Mouse (Mus musculus): Measurements from ENCODE around the gene Slc35g3. TPM values are rescaled to one million over a fixed set of nuclear protein-coding genes. Genes with fewer than 3 reads are reported as not detected.
"Not testable (repeated sequence)": the region's sequence is repeated elsewhere in the genome, so short reads cannot be mapped to it uniquely, and the experiment has no call there.

The Slc35g3 gene
- total RNA-seq, 4 experiments from 2014 or later, result not detected

GRCm38 (mm10) chr11:69757303-69758089 lies 4.3 kb downstream of the Slc35g3 start:
- no peak for DNase-seq (ENCODE audit: low spot score in 2 of 2)

- no peak for DNase-seq (ENCODE audit: low spot score in 2 of 2)
Observed at GRCm38 (mm10) chr11:69754701-69755100, 7.1 kb downstream of the Slc35g3 start.

- no peak for DNase-seq (ENCODE audit: low spot score in 2 of 2)
Observed at GRCm38 (mm10) chr11:69754233-69754632, 7.5 kb downstream of the Slc35g3 start.

GRCm38 (mm10) chr11:69752686-69753085 lies 9.1 kb downstream of the Slc35g3 start:
- DNase-seq (ENCODE audit: low spot score in 2 of 2), result no peak

- no peak for DNase-seq (ENCODE audit: low spot score in 2 of 2)
Observed at GRCm38 (mm10) chr11:69751635-69752034, 10.1 kb downstream of the Slc35g3 start.

GRCm38 (mm10) chr11:69731408-69731807 lies 30.4 kb downstream of the Slc35g3 start:
- not testable (repeated sequence) for DNase-seq (ENCODE audit: low spot score in 2 of 2)

GRCm38 (mm10) chr11:69729063-69729462 lies 32.7 kb downstream of the Slc35g3 start:
- no peak for DNase-seq (ENCODE audit: low spot score in 2 of 2)

- no peak for DNase-seq (ENCODE audit: low spot score in 2 of 2)
Observed at GRCm38 (mm10) chr11:69725951-69726350, 35.8 kb downstream of the Slc35g3 start.

- no peak for DNase-seq (ENCODE audit: low spot score in 2 of 2)
Observed at GRCm38 (mm10) chr11:69723074-69723473, 38.7 kb downstream of the Slc35g3 start.

GRCm38 (mm10) chr11:69720852-69721251 lies 40.9 kb downstream of the Slc35g3 start:
- DNase-seq (ENCODE audit: low spot score in 2 of 2), result no peak

- DNase-seq (ENCODE audit: low spot score in 2 of 2), result no peak
Observed at GRCm38 (mm10) chr11:69719423-69719822, 42.3 kb downstream of the Slc35g3 start.

GRCm38 (mm10) chr11:69718661-69719060 lies 43.1 kb downstream of the Slc35g3 start:
- no peak for DNase-seq (ENCODE audit: low spot score in 2 of 2)

- DNase-seq (ENCODE audit: low spot score in 2 of 2), result no peak
Observed at GRCm38 (mm10) chr11:69716953-69717352, 44.8 kb downstream of the Slc35g3 start.

- peak in 1 of 2 experiments; percentile 38 for DNase-seq (ENCODE audit: low spot score in 2 of 2)
Observed at GRCm38 (mm10) chr11:69715929-69716328, 45.8 kb downstream of the Slc35g3 start.

GRCm38 (mm10) chr11:69715482-69715881 lies 46.3 kb downstream of the Slc35g3 start:
- DNase-seq (ENCODE audit: low spot score in 2 of 2), result no peak

- DNase-seq (ENCODE audit: low spot score in 2 of 2), result no peak
Observed at GRCm38 (mm10) chr11:69714636-69715329, 47.0 kb downstream of the Slc35g3 start.

GRCm38 (mm10) chr11:69712954-69713672 lies 48.7 kb downstream of the Slc35g3 start:
- DNase-seq (ENCODE audit: low spot score in 2 of 2), result no peak

- no peak for DNase-seq (ENCODE audit: low spot score in 2 of 2)
Observed at GRCm38 (mm10) chr11:69711082-69711481, 50.7 kb downstream of the Slc35g3 start.

GRCm38 (mm10) chr11:69710470-69710869 lies 51.3 kb downstream of the Slc35g3 start:
- DNase-seq (ENCODE audit: low spot score in 2 of 2), result no peak

Measured in left cerebral cortex, adult 8-10 months (tissue).